Mouse (Mus musculus) CD4-positive, CD25-positive, alpha-beta regulatory T cell, adult 4 months (primary cell): ENCODE measurements around the gene Exo1. TPM values are rescaled to one million over a fixed set of nuclear protein-coding genes. Genes with fewer than 3 reads are reported as not detected.

Experiments used
- ATAC-seq: one replicate; pipeline ENCODE4 v1.8.0; 2017
- polyA plus RNA-seq, 2 experiments: library from polyadenylated mRNA; unstranded; fragments of 100-300 nt; shearing (Covaris generic); gene quantifications; one replicate each; pipeline ENCODE4 v1.2.1; 2017

Exo1 gene
- polyA plus RNA-seq, result 1 to 10 TPM; 2.9 to 3.4 TPM

DNA sequence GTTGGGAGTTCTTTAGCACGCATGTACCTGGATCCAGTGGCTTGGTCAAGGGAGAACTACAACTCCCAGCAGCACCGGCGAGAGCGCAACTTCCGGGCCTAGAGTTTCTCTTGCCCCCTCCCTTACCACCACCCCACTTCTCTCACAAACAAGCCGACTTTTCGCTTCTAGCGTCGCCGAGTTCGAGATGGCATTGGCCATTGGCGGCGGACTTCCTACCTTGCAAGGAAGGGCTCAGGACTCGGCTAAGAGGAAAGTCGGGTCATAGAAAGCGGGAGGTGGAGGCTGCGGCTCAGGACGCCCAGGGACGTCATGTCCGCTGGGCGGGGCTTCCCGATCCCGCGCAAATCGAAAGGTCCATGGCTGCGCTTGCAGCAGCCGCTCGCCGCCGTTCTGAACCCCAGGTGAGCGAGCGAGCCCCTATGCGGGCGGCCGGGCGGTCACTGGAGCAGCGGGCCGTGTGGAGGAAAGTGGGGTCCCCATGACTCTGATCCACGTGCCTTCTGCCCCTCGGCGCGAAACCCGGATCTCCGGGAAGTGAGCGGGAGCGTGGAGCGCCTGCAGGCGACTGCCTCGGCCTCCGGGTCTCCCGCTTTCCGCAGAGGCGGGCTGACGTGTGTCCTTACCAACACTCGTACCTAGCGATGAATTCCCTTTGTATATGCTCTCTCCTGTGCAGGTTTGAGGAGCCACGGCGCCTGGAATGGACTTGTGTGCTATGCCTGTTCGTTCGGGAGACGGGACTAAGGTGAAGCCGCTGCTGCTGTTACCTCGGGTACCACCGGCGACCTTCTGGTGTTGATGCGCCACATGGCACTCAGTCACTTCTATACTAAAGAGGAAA, at the start of gene Exo1:
Exo1 (plus strand) TSS at position 129 of the 844 bp plus-strand sequence.
- ATAC-seq, result peak; percentile 98

DNA sequence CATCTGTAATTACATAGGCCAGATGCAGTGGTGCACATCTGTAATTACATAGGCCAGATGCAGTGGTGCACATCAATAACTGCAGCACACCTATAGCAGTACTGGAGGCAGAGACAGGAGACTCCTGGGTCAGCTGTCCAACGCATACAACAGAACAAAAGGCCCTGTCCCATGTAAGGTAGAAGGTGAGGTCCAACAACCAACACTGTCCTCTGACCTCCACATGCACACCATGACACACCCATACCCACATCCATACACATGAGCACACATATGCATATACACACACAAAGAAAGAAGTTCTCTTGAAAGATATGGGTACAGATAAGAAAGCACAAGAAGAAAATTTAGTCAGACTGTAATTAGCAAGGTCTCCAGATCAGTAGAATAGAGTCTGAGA, 24.9 kb upstream of the Exo1 start:
- no peak for ATAC-seq

DNA sequence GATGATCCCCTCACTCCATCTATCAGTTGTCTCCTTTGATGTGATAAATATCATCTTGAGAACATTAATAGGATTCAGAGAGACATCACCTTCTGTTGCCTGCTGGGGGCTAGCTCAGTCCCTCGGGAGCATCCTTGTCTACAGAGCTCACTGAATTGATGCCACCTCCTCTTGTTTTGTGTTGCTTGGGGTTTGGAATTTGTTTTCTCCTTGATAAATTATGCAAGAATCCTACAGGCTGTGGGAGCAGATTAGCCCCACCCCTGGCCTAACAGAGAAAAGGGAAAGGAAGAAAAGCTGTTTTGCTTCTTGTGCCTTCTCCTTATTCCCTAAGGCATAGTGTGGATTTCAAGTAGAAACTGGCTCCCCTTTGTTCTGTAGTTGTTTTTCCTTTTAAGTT, 13.3 kb upstream of the Exo1 start:
- ATAC-seq, result no peak

DNA sequence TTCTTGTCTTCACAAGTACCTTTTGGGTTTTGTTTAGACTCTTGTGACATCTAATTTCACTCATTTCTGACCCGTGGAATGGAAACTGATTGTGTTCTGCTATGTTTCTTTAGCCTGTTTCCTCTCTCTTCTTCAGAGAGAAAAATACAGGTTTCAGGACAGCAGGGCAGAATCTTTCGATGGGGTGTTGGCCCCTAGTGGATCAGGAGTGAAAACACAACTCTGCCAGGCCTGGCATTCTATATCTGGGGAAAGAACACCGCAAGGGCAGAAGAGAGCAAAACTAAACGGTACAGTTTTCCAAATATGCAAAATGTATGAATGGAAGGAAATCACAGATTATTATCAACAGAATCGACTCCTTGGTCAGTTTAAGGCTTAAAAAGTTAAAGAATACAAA, 12.8 kb upstream of the Exo1 start:
- ATAC-seq, result no peak

DNA sequence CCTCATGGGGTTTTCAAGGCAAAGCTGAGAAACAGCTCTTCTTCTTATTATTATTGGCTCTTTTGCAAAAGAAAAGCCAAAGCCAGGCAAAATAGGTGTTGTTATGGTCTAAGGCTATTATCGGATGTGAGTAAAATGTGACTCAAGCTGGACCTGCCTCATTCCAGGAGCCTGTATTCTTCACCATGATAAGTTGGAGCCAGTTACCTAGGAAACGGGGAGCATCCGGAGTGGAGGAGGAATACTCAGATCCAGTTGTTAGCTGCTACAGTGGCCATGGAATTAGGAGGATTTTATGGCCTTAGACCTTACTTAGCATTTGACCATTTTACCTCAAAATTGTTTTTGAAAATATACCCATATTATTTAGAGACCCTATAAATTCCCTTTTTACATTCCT, 9.7 kb upstream of the Exo1 start:
- ATAC-seq, result no peak

DNA sequence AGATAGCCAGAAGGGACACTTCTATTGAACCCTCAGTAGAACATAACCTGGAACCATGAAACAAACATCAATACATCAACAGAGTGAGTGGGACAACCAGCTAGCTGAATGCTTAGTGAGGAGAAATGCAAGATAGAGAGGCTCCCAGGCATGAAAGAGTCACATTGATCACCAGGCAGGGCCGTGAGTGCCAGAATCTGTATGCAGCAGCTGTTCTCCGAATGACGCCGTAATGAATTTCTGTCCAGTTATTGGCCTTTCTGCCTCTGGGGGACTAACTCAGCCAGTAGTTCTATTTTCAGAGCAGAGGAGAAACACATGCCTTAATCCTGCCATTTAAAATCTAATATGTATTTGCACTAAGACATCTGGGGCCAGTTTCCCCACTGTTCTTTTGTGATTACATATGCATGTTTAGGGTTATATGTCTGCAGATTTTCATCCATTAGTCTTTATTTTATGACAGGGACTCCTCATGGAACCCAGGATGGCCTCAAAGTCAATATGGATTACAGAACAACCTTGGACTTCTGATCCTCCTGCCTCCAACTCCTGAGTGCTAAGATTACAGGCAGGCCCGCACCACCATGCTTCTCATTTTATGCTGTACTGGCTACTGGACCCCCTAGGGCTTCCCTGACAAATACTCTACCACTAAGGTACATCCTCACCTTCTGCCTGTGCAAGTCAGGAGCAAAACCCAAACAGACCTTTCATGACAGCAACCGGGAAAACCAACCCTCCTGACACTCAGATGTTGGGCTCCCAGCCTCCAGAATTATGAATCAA, 8.2 kb upstream of the Exo1 start:
- ATAC-seq, result no peak

DNA sequence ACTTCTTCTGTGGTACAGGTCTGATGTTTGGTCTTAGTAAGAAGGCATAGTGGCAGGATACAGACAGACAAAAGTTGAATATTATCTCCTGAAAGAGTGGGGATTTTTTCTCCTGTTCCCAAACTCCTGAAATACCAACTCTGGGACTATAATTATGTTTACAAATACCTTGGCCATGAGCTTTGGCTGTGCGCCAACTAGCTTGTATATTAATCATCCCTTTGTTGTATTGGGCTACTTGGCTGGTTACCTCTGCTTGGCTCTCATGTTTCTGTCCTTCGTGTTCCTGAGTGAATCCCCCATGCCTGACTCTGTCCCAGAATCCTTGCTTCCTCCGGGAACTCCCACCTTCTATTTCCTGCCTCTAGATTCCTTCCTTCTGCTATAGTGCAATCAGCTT, 3.0 kb downstream of the Exo1 start:
- ATAC-seq, result no peak

DNA sequence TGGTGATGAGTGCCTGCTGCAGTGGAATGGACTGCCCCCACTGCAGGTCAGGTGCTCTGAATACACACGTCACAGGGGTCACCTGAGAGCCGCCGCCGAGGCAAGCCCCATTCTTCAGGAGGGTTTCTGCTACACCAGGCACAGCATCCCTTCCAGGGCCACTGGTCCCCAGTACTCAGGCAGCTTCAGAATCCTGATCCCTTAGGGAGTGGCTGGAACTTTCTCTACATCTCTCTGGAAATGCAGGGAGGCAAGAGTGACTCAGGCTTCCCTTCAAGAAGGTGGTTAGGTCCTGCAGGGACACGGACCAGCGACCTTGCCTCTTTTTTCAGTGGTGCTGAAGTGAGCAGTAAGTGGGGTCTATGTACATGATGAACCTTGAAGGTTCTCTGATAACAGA, 12.9 kb downstream of the Exo1 start:
- no peak for ATAC-seq

DNA sequence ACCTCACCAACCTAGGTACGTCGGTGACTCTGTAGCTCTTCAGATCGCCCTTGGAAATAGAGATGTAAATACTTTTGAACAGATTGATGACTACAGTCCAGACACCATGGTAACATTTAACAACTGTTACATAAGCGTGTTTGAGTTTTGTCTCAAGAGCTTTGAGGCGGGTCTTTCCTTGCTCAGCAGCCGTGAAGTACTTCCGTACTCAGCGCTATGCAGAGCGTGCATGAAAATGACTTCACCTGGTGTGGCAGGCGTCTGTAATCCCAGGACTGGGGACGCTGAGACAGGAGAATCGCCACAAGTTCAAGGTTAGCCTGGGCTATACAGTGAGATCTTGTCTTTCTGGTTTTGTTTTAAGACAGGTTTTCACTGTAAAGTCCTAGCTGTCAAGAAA, 13.3 kb downstream of the Exo1 start:
- no peak for ATAC-seq

DNA sequence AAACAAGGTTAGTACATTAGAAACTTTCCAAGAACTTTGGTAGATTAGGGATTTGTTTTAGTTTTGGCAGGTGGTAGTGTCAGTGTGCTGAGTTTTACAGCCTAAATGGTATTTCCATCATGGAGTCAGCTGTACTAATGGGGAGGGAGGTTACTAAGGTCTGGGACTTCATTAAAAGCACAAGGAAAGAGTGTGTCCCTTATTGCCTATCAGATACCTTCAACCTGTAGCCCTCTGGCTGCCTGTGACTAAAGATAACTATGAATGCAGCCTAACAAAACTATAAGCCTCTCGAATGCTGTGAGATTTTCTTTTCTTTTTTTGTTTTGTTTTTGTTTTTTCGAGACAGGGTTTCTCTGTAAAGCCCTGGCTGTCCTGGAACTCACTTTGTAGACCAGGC, 30.8 kb downstream of the Exo1 start:
- no peak for ATAC-seq

DNA sequence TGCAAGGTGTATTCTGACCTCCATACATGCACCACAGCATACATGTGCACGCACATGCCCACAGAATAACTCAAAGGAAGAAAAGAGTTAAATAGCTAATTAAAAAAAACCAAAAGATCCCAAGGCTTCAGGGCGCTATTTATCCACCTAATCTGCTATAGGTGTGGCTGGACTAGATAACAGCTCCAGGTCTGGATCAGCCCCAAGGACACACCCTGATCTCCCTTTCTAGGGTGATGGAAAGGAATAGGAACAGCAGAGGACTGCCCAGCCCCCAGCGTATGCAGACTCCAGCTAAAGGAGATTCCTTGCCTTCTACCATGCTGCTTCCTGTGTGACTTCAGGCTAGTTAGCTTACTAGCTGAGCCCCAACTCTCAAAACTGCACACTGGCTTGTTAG, 31.7 kb downstream of the Exo1 start:
- no peak for ATAC-seq

DNA sequence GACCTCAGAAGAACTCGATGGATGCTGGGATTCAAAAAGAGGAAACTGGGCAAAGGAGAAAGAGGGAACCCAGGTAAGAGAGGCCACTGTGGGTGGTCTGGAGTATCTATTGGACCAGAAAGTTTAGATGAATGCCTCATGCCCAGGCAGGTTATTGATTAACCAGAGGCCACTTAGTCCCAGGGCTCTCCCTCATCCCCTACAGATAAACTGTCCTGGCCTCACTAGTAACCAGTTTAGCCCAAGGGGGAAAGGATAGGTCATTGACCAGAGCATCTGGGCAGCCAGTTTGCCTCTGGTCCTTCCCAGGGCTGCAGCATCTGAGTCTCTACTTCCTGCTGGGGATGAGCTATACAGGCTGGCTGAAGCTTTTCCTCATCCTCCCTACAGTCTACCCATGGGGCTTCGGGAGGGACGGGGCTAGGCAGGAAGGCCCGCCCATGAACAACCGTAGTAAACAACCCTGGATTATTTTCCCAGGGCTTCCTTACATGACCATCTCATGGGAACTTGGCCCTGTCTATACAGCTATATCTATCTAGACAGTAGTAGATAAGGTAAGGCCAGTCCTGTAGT, 33.4 kb downstream of the Exo1 start:
- no peak for ATAC-seq

DNA sequence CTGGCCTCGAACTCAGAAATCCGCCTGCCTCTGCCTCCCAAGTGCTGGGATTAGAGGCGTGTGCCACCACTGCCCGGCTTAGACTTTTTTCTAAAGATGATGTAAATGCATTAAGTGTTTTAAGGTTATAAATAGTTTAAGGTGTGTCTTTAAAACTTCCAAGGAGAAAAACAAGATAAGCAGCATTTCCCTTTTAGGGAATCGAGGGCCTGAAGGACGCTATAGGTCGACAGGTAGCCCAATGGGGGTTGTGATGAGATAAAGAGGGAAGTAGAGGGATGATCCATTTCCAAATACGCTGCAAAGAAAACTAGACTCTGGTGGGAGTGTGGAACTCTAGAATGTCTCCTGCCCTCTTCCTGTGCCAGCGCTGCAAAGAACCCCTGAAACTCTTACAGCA, 39.6 kb downstream of the Exo1 start, which contains the start of gene Gm38100:
Gm38100 (plus strand) TSS at position 301 of the 400 bp plus-strand sequence.
- ATAC-seq, result no peak

DNA sequence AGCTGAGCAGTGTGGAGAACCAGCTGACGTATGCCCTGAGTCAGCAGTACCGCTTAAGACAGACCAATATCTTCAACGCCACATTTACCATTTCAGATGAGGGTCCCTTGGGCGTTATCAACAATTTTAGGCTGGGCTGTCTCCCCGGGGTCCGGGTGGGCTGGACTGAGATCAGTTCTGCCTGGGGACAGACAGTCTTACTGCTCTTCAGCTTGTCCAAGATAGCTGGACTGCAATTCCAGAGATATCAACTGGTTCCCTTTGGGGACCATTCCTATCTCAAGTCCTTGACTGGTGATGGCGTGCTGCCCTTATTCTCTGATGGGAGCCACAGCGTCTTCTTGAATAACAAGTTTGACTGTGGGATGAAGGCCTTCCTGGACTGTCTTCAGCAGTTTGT, 40.7 kb downstream of the Exo1 start:
- ATAC-seq, result no peak

DNA sequence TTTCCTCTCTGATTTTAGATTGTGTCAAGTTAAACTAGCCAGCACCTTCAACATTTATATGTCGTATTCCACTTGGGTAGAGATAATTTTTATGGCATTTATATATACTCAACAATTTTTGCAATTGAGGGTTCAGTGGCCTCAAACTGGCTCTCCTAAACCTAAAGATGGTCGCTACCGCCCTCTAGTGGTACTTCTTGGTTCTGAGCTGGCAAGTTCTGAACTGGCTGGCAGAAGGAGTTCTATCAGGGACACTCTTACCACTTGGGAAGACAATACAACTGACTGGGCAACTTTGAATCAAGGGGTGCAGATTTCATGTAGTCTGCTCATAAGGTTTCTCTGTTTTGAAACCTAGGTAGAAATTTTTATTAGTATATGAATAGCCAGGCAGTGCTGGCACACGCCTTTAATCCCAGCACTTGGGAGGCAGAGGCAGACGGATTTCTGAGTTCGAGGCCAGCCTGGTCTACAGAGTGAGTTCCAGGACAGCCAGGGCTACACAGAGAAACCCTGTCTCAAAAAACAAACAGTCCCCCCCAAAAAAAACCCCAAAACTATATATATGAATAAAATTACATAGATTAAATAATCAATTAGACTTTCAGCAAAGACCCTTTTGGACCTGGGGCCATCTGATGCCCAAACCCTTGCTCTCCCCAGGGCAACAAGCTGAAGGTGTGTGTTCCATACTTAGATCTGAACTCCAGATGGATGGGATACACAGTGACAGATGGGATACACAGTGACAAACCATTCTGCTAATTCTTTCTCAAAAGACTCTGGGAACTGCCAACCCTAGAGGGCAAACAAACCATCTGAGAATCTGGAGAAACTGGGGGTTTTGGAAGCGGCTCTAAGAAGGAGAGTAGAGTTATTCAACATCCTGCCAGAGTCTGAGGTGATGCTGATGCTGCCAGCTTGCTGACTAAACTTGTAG, 43.7 kb downstream of the Exo1 start:
- peak; percentile 83 for ATAC-seq

DNA sequence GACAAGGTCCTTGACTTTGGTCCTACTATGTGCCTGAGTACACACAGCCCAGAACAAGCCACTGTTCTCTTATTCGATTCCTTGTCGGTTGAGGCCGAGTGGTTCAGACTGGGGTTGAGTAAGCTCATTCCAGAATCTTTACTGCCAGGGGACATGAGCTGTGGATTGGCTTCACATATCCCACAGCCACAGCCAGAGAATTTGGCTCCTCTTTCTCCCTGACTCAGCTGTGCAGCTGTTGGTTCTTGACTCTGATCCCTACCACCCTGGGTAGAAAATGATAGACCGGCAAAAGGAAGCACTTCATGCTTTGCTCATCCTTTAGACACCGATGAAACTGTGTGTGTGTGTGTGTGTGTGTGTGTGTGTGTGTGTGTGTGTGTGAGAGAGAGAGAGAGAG, 51.0 kb downstream of the Exo1 start:
- no peak for ATAC-seq

DNA sequence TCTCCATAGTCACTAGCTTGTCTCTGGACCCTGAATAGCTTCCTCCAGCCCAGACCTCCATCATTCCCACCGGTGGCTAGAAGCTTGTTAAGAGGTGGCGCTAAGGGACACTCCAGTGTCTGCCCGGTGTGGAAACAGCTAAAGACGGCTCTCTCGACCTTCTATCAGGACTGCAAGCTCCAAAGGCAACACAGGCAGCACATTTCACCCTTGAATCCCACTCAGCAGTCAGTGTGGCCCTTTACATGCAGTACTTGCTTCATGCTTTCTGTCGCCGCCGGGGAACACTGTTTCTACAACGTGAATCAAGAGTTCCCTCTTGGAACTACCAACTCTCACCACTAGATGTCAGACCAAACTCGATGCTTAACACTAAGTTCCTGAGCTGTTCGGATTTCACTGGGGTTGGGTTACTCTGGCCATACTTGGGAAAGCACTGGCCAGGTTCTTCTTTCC, 55.9 kb downstream of the Exo1 start:
- peak; percentile 68 for ATAC-seq

DNA sequence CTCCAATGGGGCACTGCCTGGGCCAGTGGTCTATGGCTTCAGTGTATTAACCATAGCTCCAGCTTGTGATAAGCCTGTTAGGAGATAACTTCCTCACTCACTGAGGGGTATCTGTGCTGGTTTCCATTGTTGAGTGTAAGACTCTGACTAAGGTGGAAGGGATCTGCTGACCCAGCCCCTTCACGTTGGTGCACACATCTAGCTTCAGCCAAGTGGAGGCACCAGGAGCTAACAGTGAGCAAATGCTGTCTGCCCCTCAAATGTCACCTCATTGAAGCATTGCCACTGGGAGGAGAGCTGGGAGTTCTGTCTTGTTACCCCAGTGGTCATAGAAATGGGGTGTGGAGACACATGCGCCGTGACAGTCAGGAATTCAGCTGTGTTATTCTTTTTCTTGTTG, 58.4 kb downstream of the Exo1 start:
- ATAC-seq, result no peak

DNA sequence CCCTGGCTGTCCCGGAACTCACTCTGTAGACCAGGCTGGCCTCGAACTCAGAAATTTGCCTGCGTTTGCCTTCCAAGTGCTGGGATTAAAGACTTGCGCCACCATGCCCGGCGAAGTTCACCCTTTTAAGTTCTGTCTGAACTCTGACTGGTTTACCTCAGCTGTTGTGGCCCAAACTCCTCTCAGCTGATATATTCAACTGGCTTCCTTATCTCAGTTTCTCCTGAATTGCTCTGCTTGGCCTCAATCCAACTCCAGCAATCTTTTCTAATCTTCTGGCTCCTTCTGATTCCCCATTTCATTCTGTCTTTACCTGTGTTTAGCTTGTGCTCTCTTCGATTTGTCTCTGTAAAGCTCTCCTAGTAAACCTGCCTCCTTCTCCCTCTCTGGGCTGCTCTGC, 62.8 kb downstream of the Exo1 start:
- ATAC-seq, result no peak

DNA sequence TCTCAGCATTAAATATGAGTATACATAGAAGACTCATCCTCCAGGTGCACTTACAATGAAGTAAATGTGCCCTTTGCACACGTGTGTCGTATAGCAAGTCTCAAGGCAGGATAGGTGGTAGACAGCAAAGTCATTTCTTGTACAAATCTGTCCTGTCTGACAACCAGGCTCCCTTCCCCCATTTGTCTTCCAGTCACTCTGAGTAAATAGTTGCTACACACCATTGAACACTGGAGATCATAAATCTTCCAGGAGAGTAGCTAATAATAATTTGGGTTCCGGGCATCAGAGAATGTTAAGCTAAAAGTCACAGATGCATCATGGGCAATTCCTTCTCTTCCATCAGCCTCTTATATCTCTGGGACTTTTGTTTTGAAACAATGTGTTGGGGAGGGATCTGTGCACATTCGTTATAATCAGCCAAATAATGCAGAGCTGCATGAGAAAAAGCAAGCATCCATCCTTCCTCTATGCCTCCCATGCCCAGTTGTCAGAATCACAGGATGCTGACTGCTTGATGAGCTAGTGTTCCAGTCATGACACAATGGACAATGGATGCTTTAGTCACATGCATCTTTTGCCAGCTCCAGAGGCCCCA, 66.4 kb downstream of the Exo1 start:
- no peak for ATAC-seq

DNA sequence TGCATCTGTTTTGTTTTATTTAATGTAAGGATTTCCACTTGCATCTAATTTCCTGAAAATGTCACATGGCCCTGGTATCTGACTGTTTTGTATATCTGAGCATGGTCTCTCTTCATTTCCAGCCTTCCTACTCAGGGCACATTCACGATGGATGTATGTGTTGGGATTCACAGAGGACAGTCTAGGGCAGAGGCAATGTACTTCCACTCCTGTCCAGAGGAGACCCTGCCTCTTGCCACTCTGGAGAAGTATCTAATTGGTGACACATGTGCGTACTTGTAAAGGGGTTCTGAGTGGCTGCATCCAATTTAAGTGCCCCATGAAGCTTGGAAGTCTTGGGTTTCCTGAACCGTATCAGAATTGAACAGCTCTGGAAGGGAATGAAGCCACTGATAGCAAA, 70.0 kb downstream of the Exo1 start:
- no peak for ATAC-seq

DNA sequence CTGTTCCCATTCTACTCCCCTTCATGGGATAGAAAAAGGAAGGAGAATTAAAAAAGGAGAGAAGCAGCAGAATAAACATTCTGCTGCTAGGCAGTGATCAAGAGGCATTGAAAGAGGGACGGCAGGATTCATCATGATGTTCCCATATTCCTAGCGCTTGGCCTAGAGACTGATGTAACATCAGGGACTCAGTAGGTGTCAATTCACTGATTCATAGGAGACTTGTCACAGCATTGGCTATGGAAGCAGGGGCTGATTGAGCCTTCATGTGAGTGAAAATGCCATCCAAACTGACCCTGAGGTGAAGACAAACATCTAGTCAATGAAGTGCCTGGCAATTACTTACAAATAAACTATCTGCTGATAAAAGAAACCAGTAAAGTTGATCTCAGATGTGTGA, 70.5 kb downstream of the Exo1 start:
- no peak for ATAC-seq
